Mouse (Mus musculus) forebrain, embryonic 10.5 days (tissue): ENCODE measurements around the gene Sucnr1. TPM values are rescaled to one million over a fixed set of nuclear protein-coding genes. Genes with fewer than 3 reads are reported as not detected.

Source experiments
- DNase-seq: peaks from one replicate; pipeline ENCODE4 v3.0.0-alpha.2; 2017; ENCODE audit warnings: low spot score; ENCODE audit errors: extremely low spot score
- H3K27ac ChIP-seq: fragments of 300-500 bp; sonication (generic); 2 replicates; pipeline ENCODE4 v1.5.1; 2016; ENCODE audit warnings: mild to moderate bottlenecking
- H3K27me3 ChIP-seq: fragments of 300-500 bp; sonication (generic); 2 replicates; pipeline ENCODE4 v1.6.1; 2016; ENCODE audit warnings: mild to moderate bottlenecking; ENCODE audit not compliant: poor library complexity, severe bottlenecking
- H3K36me3 ChIP-seq: fragments of 300-500 bp; sonication (generic); replicated peaks from 2 replicates; pipeline ENCODE4 v1.6.1; 2016; ENCODE audit warnings: mild to moderate bottlenecking, moderate library complexity
- H3K4me1 ChIP-seq: fragments of 300-500 bp; sonication (generic); 2 replicates; pipeline ENCODE4 v1.6.1; 2016
- H3K4me3 ChIP-seq: fragments of 300-500 bp; sonication (generic); 2 replicates; pipeline ENCODE4 v1.5.1; 2016; ENCODE audit warnings: mild to moderate bottlenecking, moderate library complexity
- H3K9me3 ChIP-seq: fragments of 300-500 bp; sonication (generic); 2 replicates; pipeline ENCODE4 v1.6.1; 2016; ENCODE audit warnings: mild to moderate bottlenecking, moderate library complexity
- WGBS: fragments of 180-500 bp; shearing (Covaris S2); methylation state at CpG from one replicate; pipeline ENCODE4 v1.1.7; 2016; 5-methylcytosine and 5-hydroxymethylcytosine counted together
- polyA plus RNA-seq: library from polyadenylated mRNA; unstranded; fragments of >200 nt; fragmentation: Nextera tagmentation; extraction: Ambion mirVana; gene quantifications from 2 replicates; pipeline ENCODE4 v1.2.1, GENCODE M21; 2016

Gene Sucnr1
- polyA plus RNA-seq, 1 experiment from 2014 or later: not detected

DNA sequence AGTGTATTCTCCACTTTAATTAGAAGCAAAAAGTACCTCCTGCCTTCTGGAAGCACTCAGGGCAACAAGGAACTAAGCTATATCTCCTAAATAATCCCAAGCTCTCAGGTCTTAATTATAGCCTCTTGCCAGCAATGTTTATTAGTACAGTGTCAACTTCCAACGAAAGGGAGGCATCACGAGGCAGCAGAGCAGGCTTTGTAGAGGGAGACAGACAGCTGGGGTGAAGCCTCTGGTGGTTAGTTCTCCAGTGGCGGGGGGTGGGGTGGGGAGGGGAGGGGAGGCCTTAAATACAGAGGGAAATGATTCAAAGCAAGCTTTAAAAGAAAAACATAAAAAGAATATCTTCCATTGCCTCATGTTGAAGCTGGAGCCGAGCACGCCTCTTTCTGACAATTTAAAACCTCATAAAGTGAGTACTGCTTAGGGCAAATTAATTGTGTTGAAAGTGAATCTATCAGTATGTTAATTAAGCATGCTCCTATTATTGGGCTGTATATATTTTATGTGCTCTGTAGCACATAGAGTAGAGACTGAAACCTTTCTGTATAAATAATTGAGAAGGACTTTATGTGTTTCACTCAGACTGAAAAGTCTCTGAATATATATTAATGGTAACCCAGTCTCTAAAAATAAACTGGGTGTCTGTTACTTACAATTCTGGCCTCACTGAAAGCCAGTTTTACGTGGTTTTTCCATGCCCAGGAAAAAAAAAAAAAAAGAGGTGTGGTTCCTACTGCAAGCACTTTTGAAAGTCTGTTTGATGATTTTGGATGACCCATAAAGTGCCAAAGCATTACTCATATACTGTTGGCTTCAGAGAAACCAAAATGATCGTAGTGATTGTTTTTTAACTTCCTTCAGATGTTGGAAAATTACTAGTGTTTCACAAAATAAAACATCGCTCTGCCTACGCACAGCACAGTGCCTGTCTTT, 42.5 kb downstream of the Sucnr1 start:
- Histone ChIP-seq H3K9me3 (no peaks in the 10 kb centered on the region), H3K4me3 (no peak overlapping the region)

DNA sequence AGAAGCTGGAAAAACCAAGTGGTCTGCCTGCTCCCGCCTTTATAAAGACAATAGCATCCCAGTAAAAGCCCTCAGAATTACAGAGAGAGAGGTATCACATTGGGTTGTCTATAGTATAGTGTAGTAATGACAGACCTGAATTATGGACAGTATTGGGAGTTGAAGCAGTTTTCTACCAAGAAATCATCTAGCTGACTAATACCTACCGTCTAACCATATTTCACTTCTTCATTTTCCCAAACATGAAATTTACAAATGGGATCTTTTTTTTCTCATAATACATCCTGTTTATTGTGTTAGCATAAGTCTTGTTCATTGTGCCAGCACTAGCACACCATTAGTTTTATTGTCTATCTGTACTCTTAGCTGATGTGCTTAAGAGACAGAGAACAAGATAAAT, 44.9 kb downstream of the Sucnr1 start:
- Histone ChIP-seq H3K9me3 (no peaks in the 10 kb centered on the region), H3K27ac (no peak overlapping the region), H3K4me3 (no peak overlapping the region), H3K4me1 (peaks cover 4% of the 10 kb centered on the region; the same call in 1 of the 2 replicates), H3K36me3 (no peaks in the 10 kb centered on the region), H3K27me3 (no peaks in the 10 kb centered on the region)
- no peak for DNase-seq
- 94% methylated on average over 2 of the region's 2 CpGs for WGBS

More for the DNA sequence above, 42.5 kb downstream of the Sucnr1 start:
- WGBS: 77% methylated on average over 9 of the region's 9 CpGs
- peaks cover 4% of the 10 kb centered on the region; the same call in 1 of the 2 replicates for H3K4me1 ChIP-seq
- no peak for DNase-seq
- no peaks in the 10 kb centered on the region for H3K27me3 ChIP-seq
- H3K36me3 ChIP-seq: no peaks in the 10 kb centered on the region
- no peak overlapping the region for H3K27ac ChIP-seq

DNA sequence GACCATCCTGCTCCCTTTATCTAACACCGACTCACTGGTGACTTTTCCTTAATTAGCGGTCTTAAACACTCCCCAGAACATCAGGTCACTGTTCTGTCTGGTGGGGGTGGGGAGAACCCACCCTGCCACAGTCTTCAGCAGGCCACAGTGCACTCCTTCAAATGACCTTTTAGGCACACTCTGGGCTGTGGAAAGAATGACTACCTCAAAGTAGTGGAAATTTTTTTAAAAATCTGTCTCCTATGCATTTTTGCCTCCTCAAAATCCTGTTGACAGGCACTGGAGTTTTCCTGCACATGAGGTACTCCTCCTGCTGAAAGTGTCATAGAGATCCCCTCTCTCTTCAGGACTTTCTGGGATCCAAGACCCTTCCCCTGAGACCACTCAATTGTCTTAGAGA, 46.6 kb downstream of the Sucnr1 start:
- DNase-seq: no peak
- Histone ChIP-seq H3K36me3 (no peaks in the 10 kb centered on the region), H3K4me1 (peaks cover 4% of the 10 kb centered on the region; the same call in 1 of the 2 replicates), H3K27me3 (no peaks in the 10 kb centered on the region), H3K27ac (no peak overlapping the region), H3K9me3 (no peaks in the 10 kb centered on the region), H3K4me3 (no peak overlapping the region)
- WGBS: 74% methylated on average over 2 of the region's 2 CpGs

DNA sequence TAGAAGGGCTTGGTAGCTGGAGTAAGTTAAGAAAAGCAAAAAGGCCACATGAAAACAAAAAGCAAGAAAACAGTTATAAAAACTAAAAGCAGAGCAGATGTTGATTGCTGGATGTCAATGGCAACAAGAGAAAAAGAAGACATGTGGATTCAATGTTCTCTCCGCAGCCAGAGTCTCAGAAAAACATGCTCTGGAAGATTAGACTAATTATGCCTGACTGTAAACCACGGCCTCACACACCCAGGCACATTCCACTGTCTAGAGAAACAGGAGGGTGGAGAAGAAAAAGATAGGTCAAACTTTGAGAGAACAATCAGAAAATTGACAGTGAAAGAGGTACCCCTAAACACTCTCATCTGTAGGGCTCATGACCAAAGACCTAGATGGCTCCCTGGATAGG, 54.1 kb downstream of the Sucnr1 start:
- WGBS: 73% methylated on average over 2 of the region's 2 CpGs
- DNase-seq: no peak
- H3K4me1 ChIP-seq: no peaks in the 10 kb centered on the region
- H3K36me3 ChIP-seq: no peaks in the 10 kb centered on the region
- H3K4me3 ChIP-seq: no peak overlapping the region
- H3K27me3 ChIP-seq: no peaks in the 10 kb centered on the region
- H3K27ac ChIP-seq: no peak overlapping the region
- H3K9me3 ChIP-seq: no peaks in the 10 kb centered on the region

Other genes starting within 250 kb of the Sucnr1 start
- gene Gm8298, start 220.8 kb upstream of the Sucnr1 start, polyA plus RNA-seq: not detected in 2 replicates
- gene C130079G13Rik, start 156.7 kb upstream of the Sucnr1 start, polyA plus RNA-seq: not detected in 2 replicates
- gene Aadacl2, start 75.1 kb upstream of the Sucnr1 start, polyA plus RNA-seq: not detected in 2 replicates
- gene Aadac, start 56.2 kb upstream of the Sucnr1 start, polyA plus RNA-seq: not detected in 2 replicates